Mouse (Mus musculus) kidney, adult 2 months (tissue): ENCODE data around the gene Trrap. TPM values are rescaled to one million over a fixed set of nuclear protein-coding genes. Genes with fewer than 3 reads are reported as not detected.

Experiments
- DNase-seq: peaks from one replicate; pipeline ENCODE4 v3.0.0; 2021
- H3K27ac ChIP-seq: fragments of 200-500 bp; 2 replicates; pipeline ENCODE4 v1.5.1; 2012; ENCODE audit warnings: low read depth, low read length, control low read depth, inconsistent platforms; ENCODE audit not compliant: insufficient read depth
- H3K27me3 ChIP-seq: fragments of 200-500 bp; replicated peaks from 2 replicates; pipeline ENCODE4 v1.6.1; 2012; ENCODE audit warnings: mild to moderate bottlenecking, moderate library complexity, low read length, inconsistent platforms; ENCODE audit not compliant: control insufficient read depth, insufficient read depth
- H3K36me3 ChIP-seq: fragments of 200-500 bp; 2 replicates; pipeline ENCODE4 v1.6.1; 2012; ENCODE audit warnings: mild to moderate bottlenecking, moderate library complexity, low read length, inconsistent platforms; ENCODE audit not compliant: control insufficient read depth, insufficient read depth
- H3K4me1 ChIP-seq: fragments of 200-500 bp; 2 replicates; pipeline ENCODE4 v1.6.1; 2011; ENCODE audit warnings: low read length; ENCODE audit not compliant: control insufficient read depth, insufficient read depth
- H3K4me3 ChIP-seq: fragments of 200-500 bp; 2 replicates; pipeline ENCODE4 v1.5.1; 2011; ENCODE audit warnings: mild to moderate bottlenecking, low read depth, low read length, control low read depth; ENCODE audit not compliant: insufficient read depth
- CTCF ChIP-seq: fragments of 200-500 bp; conservative IDR thresholded peaks from 2 replicates; pipeline ENCODE4 v1.5.1; 2011; ENCODE audit warnings: low read depth, mild to moderate bottlenecking, control low read depth, low read length, moderate library complexity, mixed read lengths; ENCODE audit not compliant: insufficient read depth, insufficient read length
- POLR2A ChIP-seq: fragments of 200-500 bp; IDR thresholded peaks from one replicate; pipeline ENCODE4 v1.6.1; 2011; ENCODE audit warnings: low read depth, low read length, control low read depth
- WGBS: fragments of 180-500 bp; shearing (Covaris S2); methylation state at CpG from one replicate; pipeline ENCODE4 v1.1.7; 2018; 5-methylcytosine and 5-hydroxymethylcytosine counted together
- polyA plus RNA-seq: library from polyadenylated mRNA; depleted of rRNA; stranded (reverse); fragments of >200 nt; gene quantifications from 2 replicates; pipeline ENCODE4 v1.2.3, GENCODE M21; 2012

The Trrap gene
- polyA plus RNA-seq, 1 experiment, result 71.7 TPM

DNA sequence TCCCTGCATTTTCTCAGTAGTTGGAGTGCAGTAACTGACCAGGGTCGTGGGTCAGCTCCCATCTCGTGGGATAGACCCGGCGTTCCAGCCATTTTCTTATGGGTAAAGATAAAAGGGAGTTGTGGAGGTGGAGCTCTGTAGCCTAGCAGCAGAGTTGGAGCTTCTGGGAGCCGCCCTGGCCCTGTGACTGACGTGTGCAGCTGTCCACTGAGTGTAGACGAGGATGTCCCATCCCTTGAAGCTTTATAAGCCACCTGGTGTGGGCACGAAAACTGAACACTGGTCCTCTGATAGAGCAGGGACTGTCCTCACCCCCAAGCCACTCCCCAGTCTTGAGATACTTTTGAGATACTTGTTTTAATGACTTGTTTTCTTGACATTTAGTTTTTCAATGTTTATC is 13.1 kb downstream of the Trrap start:
- 57% methylated on average over 8 of the region's 8 CpGs for WGBS
- peaks cover 4% of the 10 kb centered on the region for H3K36me3 ChIP-seq
- H3K27ac ChIP-seq, result no peak overlapping the region

GRCm38 (mm10) chr5:144786464-144786863 is 18.9 kb downstream of the Trrap start:
- H3K27me3 ChIP-seq, result no peaks in the 10 kb centered on the region
- WGBS, result 97% methylated on average over 18 of the region's 18 CpGs
- TF ChIP-seq CTCF (no peak), POLR2A (no peak)
- no peak for DNase-seq
- H3K4me3 ChIP-seq, result no peak overlapping the region
- peaks cover 5% of the 10 kb centered on the region for H3K36me3 ChIP-seq
- no peaks in the 10 kb centered on the region for H3K4me1 ChIP-seq
- H3K27ac ChIP-seq, result no peak overlapping the region

More for the DNA sequence above, 13.1 kb downstream of the Trrap start:
- no peak for TF ChIP-seq CTCF
- no peak overlapping the region for H3K4me3 ChIP-seq
- no peaks in the 10 kb centered on the region for H3K27me3 ChIP-seq
- no peak for DNase-seq
- H3K4me1 ChIP-seq, result no peaks in the 10 kb centered on the region

DNA sequence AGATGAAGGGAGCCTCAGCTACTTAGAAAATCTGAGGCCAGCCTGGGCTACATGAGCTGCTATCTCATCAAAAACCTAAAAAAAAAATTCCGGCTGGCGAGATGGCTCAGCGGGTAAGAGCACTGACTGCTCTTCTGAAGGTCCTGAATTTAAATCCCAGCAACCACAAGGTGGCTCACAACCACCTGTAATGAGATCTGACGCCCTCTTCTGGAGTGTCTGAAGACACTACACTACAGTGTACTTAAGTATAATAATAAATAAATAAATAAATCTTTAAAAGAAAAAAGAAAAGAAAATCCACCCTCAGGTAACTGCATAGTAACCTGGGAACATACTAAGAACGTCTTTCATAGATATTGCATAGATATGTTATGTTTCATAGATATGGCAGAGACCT is 25.8 kb downstream of the Trrap start:
- peaks cover 3% of the 10 kb centered on the region for H3K36me3 ChIP-seq
- 88% methylated on average over 5 of the region's 5 CpGs for WGBS

DNA sequence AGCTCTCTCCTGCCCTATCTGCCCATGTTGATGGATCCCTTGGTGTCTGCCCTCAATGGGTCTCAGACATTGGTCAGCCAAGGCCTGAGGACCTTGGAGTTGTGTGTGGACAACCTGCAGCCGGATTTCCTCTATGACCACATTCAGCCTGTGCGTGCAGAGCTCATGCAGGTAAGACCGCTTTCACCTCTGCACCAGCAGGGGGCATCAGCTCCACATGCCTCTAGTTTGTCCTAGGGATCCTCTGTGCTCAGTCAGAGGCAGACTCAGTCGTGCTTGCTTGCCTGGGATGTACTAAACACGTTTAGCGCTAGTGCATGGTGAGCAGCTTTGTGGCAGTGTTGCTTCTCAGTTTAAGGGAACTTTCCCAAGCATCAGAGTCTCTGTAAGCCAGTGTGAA is 27.2 kb downstream of the Trrap start:
- H3K4me1 ChIP-seq, result no peaks in the 10 kb centered on the region
- peaks cover 2% of the 10 kb centered on the region; the same call in 1 of the 2 replicates for H3K36me3 ChIP-seq
- no peak overlapping the region for H3K27ac ChIP-seq
- peak; percentile 24 for DNase-seq
- no peak overlapping the region for H3K4me3 ChIP-seq
- H3K27me3 ChIP-seq, result no peaks in the 10 kb centered on the region
- 68% methylated on average over 6 of the region's 6 CpGs for WGBS
- TF ChIP-seq CTCF, result peak; percentile 61
- TF ChIP-seq POLR2A, result no peak

More for the DNA sequence above, 25.8 kb downstream of the Trrap start:
- TF ChIP-seq CTCF, result no peak
- no peak for TF ChIP-seq POLR2A
- Histone ChIP-seq H3K4me3 (no peak overlapping the region), H3K27me3 (no peaks in the 10 kb centered on the region), H3K27ac (no peak overlapping the region), H3K4me1 (no peaks in the 10 kb centered on the region)
- no peak for DNase-seq

DNA sequence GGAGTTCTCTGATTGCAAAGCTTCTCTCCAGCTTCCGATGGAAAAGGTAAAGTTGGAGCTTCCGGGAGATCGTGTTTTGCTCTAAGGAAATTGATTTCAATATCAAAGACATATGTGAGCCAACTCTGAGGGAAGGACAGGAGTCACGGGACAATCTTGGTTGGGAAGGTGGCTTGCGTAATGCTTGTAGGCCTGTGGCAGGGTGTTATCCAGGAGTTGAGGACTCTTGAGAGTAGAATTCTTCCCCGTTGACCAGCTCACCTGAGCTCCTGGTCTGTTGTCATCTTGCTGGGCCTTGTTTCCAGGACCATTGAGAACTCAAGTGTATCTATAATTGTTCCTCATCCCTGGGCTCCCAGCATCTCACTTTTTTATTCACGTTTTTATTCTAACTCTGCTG is 29.6 kb downstream of the Trrap start:
- DNase-seq, result no peak
- H3K27me3 ChIP-seq, result no peaks in the 10 kb centered on the region
- TF ChIP-seq POLR2A (no peak), CTCF (no peak)
- H3K36me3 ChIP-seq, result peaks cover 3% of the 10 kb centered on the region; the same call in 1 of the 2 replicates
- H3K4me1 ChIP-seq, result no peaks in the 10 kb centered on the region
- WGBS, result 93% methylated on average over 7 of the region's 7 CpGs
- H3K4me3 ChIP-seq, result no peak overlapping the region
- H3K27ac ChIP-seq, result no peak overlapping the region

GRCm38 (mm10) chr5:144803066-144803465 is 35.5 kb downstream of the Trrap start:
- DNase-seq, result no peak
- 92% methylated on average over 8 of the region's 8 CpGs for WGBS
- H3K27ac ChIP-seq, result no peak overlapping the region
- no peak for TF ChIP-seq CTCF
- TF ChIP-seq POLR2A, result no peak
- H3K4me3 ChIP-seq, result no peak overlapping the region
- H3K4me1 ChIP-seq, result no peaks in the 10 kb centered on the region
- peaks cover 11% of the 10 kb centered on the region for H3K36me3 ChIP-seq
- no peaks in the 10 kb centered on the region for H3K27me3 ChIP-seq

DNA sequence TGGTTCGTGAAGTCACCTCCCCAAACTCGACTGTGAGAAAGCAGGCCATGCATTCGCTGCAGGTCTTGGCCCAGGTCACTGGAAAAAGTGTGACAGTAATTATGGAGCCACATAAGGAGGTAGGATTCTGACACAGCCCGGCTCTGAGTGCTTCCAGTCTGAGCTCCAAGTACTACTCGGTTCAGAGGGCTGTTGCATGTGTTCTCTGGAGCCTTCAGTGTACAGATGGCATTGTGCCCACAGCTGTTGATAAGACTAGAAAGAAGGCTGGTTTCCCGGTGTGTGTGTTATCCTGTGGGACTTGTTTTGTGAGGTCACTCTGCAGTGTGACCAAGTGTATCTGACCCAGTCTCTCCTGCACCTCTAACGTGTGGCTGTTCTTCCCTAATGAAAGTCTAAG is 36.6 kb downstream of the Trrap start:
- no peak for DNase-seq
- 82% methylated on average over 7 of the region's 7 CpGs for WGBS
- Histone ChIP-seq H3K27ac (no peak overlapping the region), H3K4me3 (no peak overlapping the region), H3K4me1 (no peaks in the 10 kb centered on the region), H3K36me3 (peaks cover 11% of the 10 kb centered on the region), H3K27me3 (no peaks in the 10 kb centered on the region)
- TF ChIP-seq CTCF, result no peak
- TF ChIP-seq POLR2A, result no peak

- no peaks in the 10 kb centered on the region for H3K4me1 ChIP-seq
- peaks cover 7% of the 10 kb centered on the region for H3K36me3 ChIP-seq
- H3K27ac ChIP-seq, result no peak overlapping the region
- no peaks in the 10 kb centered on the region for H3K27me3 ChIP-seq
- DNase-seq, result no peak
- 95% methylated on average over 10 of the region's 10 CpGs for WGBS
- H3K4me3 ChIP-seq, result no peak overlapping the region
- TF ChIP-seq CTCF (no peak), POLR2A (no peak)
Measured at GRCm38 (mm10) chr5:144806931-144807330, 39.4 kb downstream of the Trrap start.
